Mouse (Mus musculus) kidney, adult 2 months (tissue): Measurements from ENCODE around the gene Col28a1. TPM values are rescaled to one million over a fixed set of nuclear protein-coding genes. Genes with fewer than 3 reads are reported as not detected.

Experiments used
- DNase-seq: peaks from one replicate; pipeline ENCODE4 v3.0.0; 2021
- H3K27ac ChIP-seq: fragments of 200-500 bp; 2 replicates; pipeline ENCODE4 v1.5.1; 2012; ENCODE audit warnings: low read depth, low read length, control low read depth, inconsistent platforms; ENCODE audit not compliant: insufficient read depth
- H3K27me3 ChIP-seq: fragments of 200-500 bp; replicated peaks from 2 replicates; pipeline ENCODE4 v1.6.1; 2012; ENCODE audit warnings: mild to moderate bottlenecking, moderate library complexity, low read length, inconsistent platforms; ENCODE audit not compliant: control insufficient read depth, insufficient read depth
- H3K36me3 ChIP-seq: fragments of 200-500 bp; 2 replicates; pipeline ENCODE4 v1.6.1; 2012; ENCODE audit warnings: mild to moderate bottlenecking, moderate library complexity, low read length, inconsistent platforms; ENCODE audit not compliant: control insufficient read depth, insufficient read depth
- H3K4me1 ChIP-seq: fragments of 200-500 bp; 2 replicates; pipeline ENCODE4 v1.6.1; 2011; ENCODE audit warnings: low read length; ENCODE audit not compliant: control insufficient read depth, insufficient read depth
- H3K4me3 ChIP-seq: fragments of 200-500 bp; 2 replicates; pipeline ENCODE4 v1.5.1; 2011; ENCODE audit warnings: mild to moderate bottlenecking, low read depth, low read length, control low read depth; ENCODE audit not compliant: insufficient read depth
- CTCF ChIP-seq: fragments of 200-500 bp; conservative IDR thresholded peaks from 2 replicates; pipeline ENCODE4 v1.5.1; 2011; ENCODE audit warnings: low read depth, mild to moderate bottlenecking, control low read depth, low read length, moderate library complexity, mixed read lengths; ENCODE audit not compliant: insufficient read depth, insufficient read length
- POLR2A ChIP-seq: fragments of 200-500 bp; IDR thresholded peaks from one replicate; pipeline ENCODE4 v1.6.1; 2011; ENCODE audit warnings: low read depth, low read length, control low read depth
- WGBS: fragments of 180-500 bp; shearing (Covaris S2); methylation state at CpG from one replicate; pipeline ENCODE4 v1.1.7; 2018; 5-methylcytosine and 5-hydroxymethylcytosine counted together
- polyA plus RNA-seq: library from polyadenylated mRNA; depleted of rRNA; stranded (reverse); fragments of >200 nt; gene quantifications from 2 replicates; pipeline ENCODE4 v1.2.3, GENCODE M21; 2012

Col28a1 gene
- polyA plus RNA-seq, 1 experiment: 0.13 TPM

GRCm38 (mm10) chr6:8093556-8093955, 98.9 kb downstream of the Col28a1 start:
- no peak for DNase-seq
- no peak overlapping the region for H3K27ac ChIP-seq
- no peak for TF ChIP-seq CTCF
- H3K4me3 ChIP-seq: no peak overlapping the region
- H3K36me3 ChIP-seq: no peaks in the 10 kb centered on the region
- WGBS: 75% methylated on average over 7 of the region's 7 CpGs
- H3K27me3 ChIP-seq: no peaks in the 10 kb centered on the region; the same call in 1 of the 2 replicates
- no peaks in the 10 kb centered on the region for H3K4me1 ChIP-seq

GRCm38 (mm10) chr6:8086847-8087246, 105.6 kb downstream of the Col28a1 start:
- TF ChIP-seq POLR2A: no peak
- TF ChIP-seq CTCF: peak; percentile 62
- no peaks in the 10 kb centered on the region for H3K4me1 ChIP-seq
- H3K27me3 ChIP-seq: no peaks in the 10 kb centered on the region; the same call in 1 of the 2 replicates
- no peak overlapping the region for H3K4me3 ChIP-seq
- WGBS: 44% methylated on average over 3 of the region's 3 CpGs
- peak; percentile 52 for DNase-seq
- H3K36me3 ChIP-seq: no peaks in the 10 kb centered on the region
- H3K27ac ChIP-seq: no peak overlapping the region

DNA sequence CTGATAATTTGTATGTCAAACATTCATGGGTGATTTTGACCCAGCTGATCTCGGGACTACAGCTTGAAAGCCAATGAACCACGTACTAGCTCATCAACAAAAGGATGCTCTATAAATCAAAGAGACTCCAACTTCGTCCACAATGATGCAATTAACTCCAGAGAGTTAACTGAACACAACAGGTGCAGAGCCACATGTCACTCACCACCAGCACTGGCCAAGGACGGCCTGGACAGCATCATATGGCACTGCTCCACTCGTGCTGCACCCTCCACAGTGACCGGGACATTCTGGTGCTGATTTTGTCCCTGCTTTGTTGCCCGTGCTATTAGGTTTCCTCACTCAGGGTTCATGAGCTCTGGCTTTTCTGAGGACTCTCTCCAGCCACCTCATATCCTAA, 107.6 kb downstream of the Col28a1 start:
- no peak overlapping the region for H3K27ac ChIP-seq
- WGBS: 51% methylated on average over 7 of the region's 7 CpGs
- DNase-seq: no peak
- H3K36me3 ChIP-seq: no peaks in the 10 kb centered on the region
- no peak overlapping the region for H3K4me3 ChIP-seq
- TF ChIP-seq CTCF: no peak
- TF ChIP-seq POLR2A: no peak
- no peaks in the 10 kb centered on the region for H3K4me1 ChIP-seq
- no peaks in the 10 kb centered on the region for H3K27me3 ChIP-seq

GRCm38 (mm10) chr6:8083196-8083595, 109.2 kb downstream of the Col28a1 start:
- Histone ChIP-seq H3K27ac (no peak overlapping the region), H3K4me1 (no peaks in the 10 kb centered on the region), H3K4me3 (no peak overlapping the region), H3K27me3 (no peaks in the 10 kb centered on the region), H3K36me3 (no peaks in the 10 kb centered on the region)
- no peak for DNase-seq
- no peak for TF ChIP-seq POLR2A
- no peak for TF ChIP-seq CTCF
- WGBS: 75% methylated on average over 2 of the region's 2 CpGs

DNA sequence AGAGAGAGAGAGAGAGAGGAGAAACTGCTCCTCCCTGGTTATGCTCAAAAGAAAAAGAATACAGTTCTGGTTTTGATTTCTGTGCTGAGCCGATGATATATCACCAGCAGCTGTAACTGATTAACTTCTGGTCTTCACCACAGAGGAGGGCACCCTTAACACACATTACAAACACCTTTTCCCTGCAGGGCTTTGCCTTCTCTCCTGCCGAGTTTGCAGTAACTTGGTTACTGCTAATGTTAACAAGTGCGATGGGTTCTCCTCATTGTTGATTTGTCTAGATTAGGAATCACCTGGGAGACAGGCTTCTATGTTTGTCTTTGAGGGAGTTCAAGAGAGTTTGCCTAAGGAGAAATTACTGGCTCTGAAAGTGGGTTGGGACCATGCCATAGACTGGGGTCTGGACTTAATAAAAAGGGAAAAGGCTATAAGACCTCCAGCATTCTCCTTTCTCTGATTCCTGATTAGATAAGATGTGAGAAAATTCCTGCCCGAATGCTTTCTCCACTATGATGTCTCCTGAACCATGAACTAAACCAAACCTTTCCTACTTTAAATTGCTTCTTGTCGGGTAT, 114.8 kb downstream of the Col28a1 start:
- no peak for TF ChIP-seq POLR2A
- no peak for TF ChIP-seq CTCF
- H3K36me3 ChIP-seq: no peaks in the 10 kb centered on the region
- no peak overlapping the region for H3K4me3 ChIP-seq
- no peaks in the 10 kb centered on the region for H3K4me1 ChIP-seq
- no peak overlapping the region for H3K27ac ChIP-seq
- no peaks in the 10 kb centered on the region for H3K27me3 ChIP-seq
- 41% methylated on average over 5 of the region's 5 CpGs for WGBS
- peak; percentile 30 for DNase-seq

GRCm38 (mm10) chr6:8074914-8075313, 117.5 kb downstream of the Col28a1 start:
- 73% methylated on average over 2 of the region's 2 CpGs for WGBS
- Histone ChIP-seq H3K4me3 (no peak overlapping the region), H3K27ac (no peak overlapping the region)

GRCm38 (mm10) chr6:8068979-8069378, 123.4 kb downstream of the Col28a1 start:
- H3K27me3 ChIP-seq: no peaks in the 10 kb centered on the region
- 95% methylated on average over 5 of the region's 5 CpGs for WGBS
- H3K27ac ChIP-seq: no peak overlapping the region
- no peaks in the 10 kb centered on the region for H3K36me3 ChIP-seq
- H3K4me1 ChIP-seq: no peaks in the 10 kb centered on the region
- H3K4me3 ChIP-seq: no peak overlapping the region
- no peak for TF ChIP-seq POLR2A
- no peak for TF ChIP-seq CTCF
- no peak for DNase-seq

More at GRCm38 (mm10) chr6:8074914-8075313, 117.5 kb downstream of the Col28a1 start:
- Histone ChIP-seq H3K27me3 (no peaks in the 10 kb centered on the region), H3K36me3 (no peaks in the 10 kb centered on the region), H3K4me1 (no peaks in the 10 kb centered on the region)
- no peak for DNase-seq
- TF ChIP-seq POLR2A (no peak), CTCF (no peak)
